Mouse (Mus musculus) thymus, adult 2 months (tissue): Measurements from ENCODE around the gene Aqr.

Experiments
- CTCF ChIP-seq: fragments of 200-500 bp; IDR thresholded peaks from 2 replicates; pipeline ENCODE4 v1.5.1; 2012; ENCODE audit warnings: mild to moderate bottlenecking, control low read depth, low read length, moderate library complexity, borderline replicate concordance; ENCODE audit not compliant: control insufficient read depth, poor library complexity, insufficient read depth; ENCODE audit errors: extremely low read depth
- POLR2A ChIP-seq: fragments of 200-500 bp; IDR thresholded peaks from 2 replicates; pipeline ENCODE4 v1.6.1; 2012; ENCODE audit warnings: mild to moderate bottlenecking, low read length, control low read depth, moderate library complexity; ENCODE audit not compliant: control insufficient read depth, poor library complexity, insufficient read depth; ENCODE audit errors: extremely low read depth

DNA sequence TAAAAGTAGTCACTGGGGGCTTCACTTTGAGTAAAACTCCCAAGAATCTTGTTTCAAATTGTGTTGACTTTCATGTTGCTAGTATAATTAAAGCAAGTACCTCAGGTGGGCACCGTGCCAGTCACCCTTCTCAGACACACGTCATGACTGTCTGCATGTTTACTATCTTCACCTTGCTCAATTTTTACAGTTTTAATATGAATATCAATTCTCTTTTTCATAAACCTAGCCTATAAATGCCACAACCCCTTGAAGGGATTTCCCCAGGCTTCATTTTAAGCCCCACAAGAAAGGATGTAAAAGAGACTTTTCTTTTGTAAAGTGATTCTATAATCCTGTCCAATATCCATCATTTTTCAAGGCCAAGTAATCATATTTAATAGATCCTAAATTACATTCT is 44.4 kb upstream of the Aqr start:
- TF ChIP-seq CTCF = no peak
- TF ChIP-seq POLR2A = no peak
